Mouse (Mus musculus) cortical plate, adult 2 months (tissue): ENCODE measurements around the gene Gpr137c.

Experiments used
- CTCF ChIP-seq: fragments of 200-500 bp; IDR thresholded peaks from 2 replicates; pipeline ENCODE4 v1.5.1; 2011; ENCODE audit warnings: mild to moderate bottlenecking, control low read depth, low read length; ENCODE audit not compliant: insufficient read depth; ENCODE audit errors: extremely low read depth
- POLR2A ChIP-seq: fragments of 200-500 bp; IDR thresholded peaks from 2 replicates; pipeline ENCODE4 v1.6.1; 2011; ENCODE audit warnings: mild to moderate bottlenecking, low read length, control low read depth; ENCODE audit not compliant: insufficient read depth; ENCODE audit errors: extremely low read depth

GRCm38 (mm10) chr14:45309646-45310045, 90.1 kb downstream of the Gpr137c start:
- TF ChIP-seq CTCF (no peak), POLR2A (no peak)
